17 mouse cellular contexts compared by ENCODE assay signal in the genomic region with DNA sequence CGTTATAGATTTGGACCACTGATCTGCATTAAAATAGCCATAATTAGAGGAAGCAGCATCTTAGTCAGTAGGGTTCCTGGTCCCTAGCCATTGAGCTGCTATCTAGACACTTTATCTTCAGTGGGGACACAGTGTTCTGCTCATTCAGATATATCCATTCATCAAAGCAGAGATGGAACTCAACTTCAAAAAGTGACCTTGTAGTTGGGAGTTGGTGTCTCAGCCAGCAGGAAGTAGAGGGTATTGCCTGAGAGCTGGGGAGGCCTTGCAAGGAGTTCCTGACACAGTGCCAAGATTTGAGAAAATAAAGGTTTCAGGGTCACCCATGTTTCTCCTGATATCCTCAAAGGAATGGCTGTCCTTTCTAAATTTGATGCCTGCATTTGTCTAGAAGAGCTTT.
"Had no signal": no experiment of that assay in that cellular context is flagged by ENCODE, and none has a peak within 500 bp of the region (broad histone marks: within the 10 kb centered on the region; RNA-seq: fewer than 3 reads in every experiment).

No protein-coding gene starts in this region.

- H3K36me3 ChIP-seq: kidney, embryonic 15.5 days; midbrain, embryonic 13.5 days; stomach, embryonic 15.5 days had no signal

- H3K27me3 ChIP-seq: kidney, embryonic 15.5 days; midbrain, embryonic 13.5 days; stomach, embryonic 15.5 days had no signal

- H3K9me3 ChIP-seq: kidney, embryonic 15.5 days; midbrain, embryonic 13.5 days; stomach, embryonic 15.5 days had no signal

- H3K4me2 ChIP-seq: kidney, embryonic 15.5 days; lung, embryonic 14.5 days; midbrain, embryonic 13.5 days; stomach, embryonic 15.5 days had no signal

- ATAC-seq: liver, postnatal 0 days; lung, postnatal 0 days; midbrain, embryonic 13.5 days had no signal

- H3K9ac ChIP-seq: kidney, embryonic 15.5 days; liver, embryonic 14.5 days; liver, postnatal 0 days; lung, embryonic 14.5 days; midbrain, embryonic 13.5 days; stomach, embryonic 15.5 days had no signal

- DNase-seq: kidney, adult 8-10 months; kidney, postnatal 10 days; kidney, postnatal 36 days; layer of hippocampus, postnatal 36 days; liver, postnatal 0 days; lung, embryonic 14.5 days; retina, postnatal 1 day; right cerebral cortex, postnatal 25 days; spleen, adult 18-20 months; thymus, postnatal 25 days had no signal

- H3K27ac ChIP-seq: kidney, embryonic 15.5 days; left cerebral cortex, adult 2 months; liver, embryonic 14.5 days; macrophage; midbrain, embryonic 13.5 days; stomach, embryonic 15.5 days had no signal

- H3K4me3 ChIP-seq: kidney, embryonic 15.5 days; left cerebral cortex, adult 2 months; midbrain, embryonic 13.5 days; stomach, embryonic 15.5 days had no signal

- H3K4me1 ChIP-seq: kidney, embryonic 15.5 days; midbrain, embryonic 13.5 days; stomach, embryonic 15.5 days had no signal
